Comparison of ENCODE assay signal across 9 mouse cellular contexts in the genomic region with DNA sequence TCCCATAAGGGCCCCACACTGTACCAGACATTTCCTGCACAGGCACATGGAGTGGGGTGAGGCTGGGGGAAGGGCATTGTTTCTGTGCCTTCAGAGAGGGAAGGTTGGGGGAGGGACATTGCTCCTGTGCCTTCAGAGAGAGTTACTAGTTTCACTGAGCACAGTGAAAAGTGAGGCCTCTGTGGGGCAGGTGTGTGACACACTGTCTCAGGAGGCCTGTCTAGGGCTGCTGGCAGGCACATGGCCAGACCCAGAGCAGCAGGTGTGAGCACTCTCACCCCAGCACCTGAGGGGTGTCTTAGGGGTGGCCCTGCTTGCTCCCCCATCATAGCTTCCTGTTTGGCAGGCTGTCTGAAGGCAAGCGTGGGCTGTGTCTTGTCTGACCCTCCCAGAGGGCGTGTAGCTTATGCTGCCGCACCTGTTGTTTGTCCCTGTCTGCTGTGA. TPM values are rescaled to one million over a fixed set of nuclear protein-coding genes. Genes with fewer than 3 reads are reported as not detected.
DNase-seq lines count a peak whose midpoint lies in the region; ATAC-seq and TF ChIP-seq lines count a peak whose summit lies in the region.
"Had no signal": no experiment of that assay in that cellular context is flagged by ENCODE, and none has a peak within 500 bp of the region (broad histone marks: within the 10 kb centered on the region; RNA-seq: fewer than 3 reads in every experiment).

No protein-coding gene starts in this region.

- TF ChIP-seq CTCF in gastrocnemius, adult 2 months (IDR thresholded peaks at IDR 0.05), result no peak

- intact Hi-C loops in gastrocnemius, adult 2 months (cut with DNase I), result no loop called here

- peak; percentile 65 for ATAC-seq in activated CD4-positive, CD25-positive, alpha-beta regulatory T cell, adult 4 months
- ATAC-seq in neutrophil, adult 5-6 weeks (ENCODE audit: extremely low read depth, insufficient number of reproducible peaks, low FRiP score, poor library complexity, severe bottlenecking), result peak; percentile 71

- H3K27ac ChIP-seq in gastrocnemius, adult 2 months, result peak overlapping the region; percentile 95

- peak overlapping the region; percentile 85 for H3K4me3 ChIP-seq in gastrocnemius, adult 2 months

- DNase-seq in gastrocnemius, adult 2 months, result peak; percentile 48
- DNase-seq in gastrocnemius, postnatal 10 days, result no peak
- peak; percentile 38 for DNase-seq in liver
- no peak for DNase-seq in right cerebral cortex, postnatal 10 days (ENCODE audit: low spot score in 2 of 2)
- DNase-seq in right cerebral cortex, adult 2 months (ENCODE audit: low spot score in 2 of 2), result no peak
- no peak for DNase-seq in cerebellum, adult 9-11 months

RNA-seq across cellular contexts. Expression of a gene that starts 6.4 kb away (rescaled TPM):
- total RNA-seq in gastrocnemius, adult 2 months (2021), result 100 to 1,000 TPM; 181 to 246 TPM
- total RNA-seq in gastrocnemius, postnatal 10 days (2021), result 100 to 1,000 TPM; 121 to 129 TPM
- polyA plus RNA-seq in activated CD4-positive, CD25-positive, alpha-beta regulatory T cell, adult 4 months (2017; shearing (Covaris generic)), result 100 to 1,000 TPM; 154 to 186 TPM
- 90.4 and 119 TPM in 2 replicates for total RNA-seq in neutrophil, adult 5-6 weeks (2017)

RNA-seq across cellular contexts. Expression of a gene that starts 26.8 kb away (rescaled TPM):
- 10 to 100 TPM; 12.4 to 14.4 TPM for total RNA-seq in gastrocnemius, adult 2 months (2021)
- total RNA-seq in gastrocnemius, postnatal 10 days (2021), result 10 to 100 TPM; 27.9 to 31.5 TPM
- 10 to 100 TPM; 54.5 to 63.6 TPM for polyA plus RNA-seq in activated CD4-positive, CD25-positive, alpha-beta regulatory T cell, adult 4 months (2017; shearing (Covaris generic))
- 39.8 and 51.1 TPM in 2 replicates for total RNA-seq in neutrophil, adult 5-6 weeks (2017)

RNA-seq across cellular contexts. Expression of a gene that starts 49.2 kb away (rescaled TPM):
- total RNA-seq in gastrocnemius, adult 2 months (2021), result not detected
- not detected for total RNA-seq in gastrocnemius, postnatal 10 days (2021)
- 1 to 10 TPM; 3.5 to 5.2 TPM for polyA plus RNA-seq in activated CD4-positive, CD25-positive, alpha-beta regulatory T cell, adult 4 months (2017; shearing (Covaris generic))
- 1.6 and 1.9 TPM in 2 replicates for total RNA-seq in neutrophil, adult 5-6 weeks (2017)
- polyA plus RNA-seq: C2C12 had no signal

Comparison
In these comparisons a context has a peak if more than half of its experiments do, and no peak if none do; other contexts are left out.
1. DNase-seq: peak in gastrocnemius, adult 2 months (single experiment) and liver (single experiment); none in gastrocnemius, postnatal 10 days (single experiment), right cerebral cortex, postnatal 10 days (0 of 2), right cerebral cortex, adult 2 months (0 of 2) and cerebellum, adult 9-11 months (single experiment).